Mouse (Mus musculus): Measurements from ENCODE around the gene Armc8. TPM values are rescaled to one million over a fixed set of nuclear protein-coding genes. Genes with fewer than 3 reads are reported as not detected.

Gene Armc8
- polyA plus RNA-seq, 1 experiment, result 13.5 TPM

DNA sequence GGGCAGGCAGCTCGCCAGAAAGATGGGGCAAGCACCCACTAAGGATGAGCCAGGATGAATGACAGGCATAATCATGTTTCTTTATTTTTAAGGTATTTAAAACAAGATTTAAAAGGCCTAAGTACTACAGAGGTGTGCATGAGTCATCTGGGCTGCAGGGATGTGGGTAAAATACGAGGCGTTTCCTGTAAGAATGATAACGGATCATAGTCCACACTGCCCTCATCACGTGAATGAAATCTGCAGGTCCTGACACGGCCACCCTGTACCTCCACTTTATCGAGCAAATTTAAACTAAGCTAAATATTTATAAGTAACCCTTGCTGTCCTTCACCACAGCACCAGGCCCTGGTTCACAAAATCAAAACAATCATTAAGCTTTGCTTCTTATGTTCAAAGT is 62.8 kb downstream of the Armc8 start:
- no peak for DNase-seq (ENCODE audit: low read depth)

- no peak for DNase-seq (ENCODE audit: low read depth)
Measured at GRCm38 (mm10) chr9:99499336-99499735, 69.4 kb downstream of the Armc8 start.

DNA sequence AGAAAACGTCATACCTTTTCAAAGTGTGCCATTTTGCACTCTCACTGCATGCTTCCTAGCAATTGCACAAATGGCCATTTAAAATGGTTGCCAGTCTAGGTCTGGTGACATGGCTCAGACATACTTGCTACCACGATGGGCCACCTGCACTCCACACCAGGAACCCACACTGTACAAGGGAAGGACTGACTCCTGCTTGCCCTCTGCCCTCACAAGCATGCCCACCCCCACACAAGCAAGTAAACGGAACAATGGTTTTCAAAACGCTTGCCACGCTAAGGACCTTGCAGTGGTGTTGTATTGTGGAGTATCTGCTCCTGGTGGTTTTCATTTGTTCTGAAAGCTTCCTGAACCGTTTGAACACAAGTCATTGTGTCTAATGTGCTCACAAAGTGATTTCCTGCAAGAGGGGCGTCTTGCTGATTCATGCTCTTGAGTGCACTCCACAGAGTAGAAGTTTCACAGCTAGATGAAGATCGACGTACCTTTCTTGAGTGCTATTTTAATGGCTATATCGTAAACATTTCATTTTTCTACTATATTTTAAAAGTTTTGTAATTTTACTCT is 76.0 kb downstream of the Armc8 start:
- DNase-seq (ENCODE audit: low read depth), result no peak

DNA sequence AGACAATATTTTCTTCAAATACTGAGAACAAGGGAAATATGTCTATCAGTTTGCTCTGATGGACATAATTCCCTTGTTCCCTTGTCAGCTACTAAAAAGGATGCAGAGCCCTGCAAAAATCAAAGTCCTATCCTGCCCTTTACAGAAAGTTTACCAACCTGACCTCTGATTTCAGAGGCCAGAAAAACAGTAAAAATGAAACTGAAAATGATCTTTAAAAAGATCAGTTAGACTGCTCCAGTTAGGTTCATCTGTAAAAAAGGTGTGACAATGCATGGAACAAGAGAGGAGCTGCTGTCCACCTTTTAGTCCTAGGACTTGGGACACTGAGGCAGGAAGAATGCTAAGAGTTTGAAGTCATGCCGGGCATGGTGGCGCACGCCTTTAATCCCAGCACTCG is 77.6 kb downstream of the Armc8 start:
- no peak for DNase-seq (ENCODE audit: low read depth)

- DNase-seq (ENCODE audit: low read depth), result no peak
Measured at GRCm38 (mm10) chr9:99487841-99488240, 80.9 kb downstream of the Armc8 start.

DNA sequence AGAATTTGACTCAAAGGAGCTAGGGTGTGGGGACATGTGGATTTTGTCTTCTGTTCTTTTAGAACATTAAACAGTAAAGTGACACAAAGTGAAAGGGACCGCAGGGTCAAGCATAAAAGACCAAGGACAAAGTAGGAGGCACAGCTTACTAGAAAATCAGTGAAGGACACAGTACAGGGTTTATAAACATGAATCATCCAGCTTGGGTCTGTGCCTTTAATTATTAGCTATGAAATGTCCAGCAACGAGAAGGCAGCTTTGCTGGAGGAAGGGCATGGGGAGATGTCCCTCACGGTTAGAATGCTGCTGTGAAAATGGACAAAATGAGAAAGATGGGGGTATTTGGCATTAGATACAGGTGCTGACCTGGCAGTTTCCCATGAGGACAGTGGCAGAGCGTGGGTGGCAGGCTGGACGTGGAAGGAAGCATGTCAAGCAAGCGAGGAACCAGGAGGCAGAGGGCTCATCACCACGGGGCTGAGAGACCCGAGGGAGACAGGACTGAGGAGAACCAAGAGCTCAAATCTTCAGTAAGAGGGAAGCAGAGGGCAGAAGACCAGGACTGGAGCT is 81.5 kb downstream of the Armc8 start:
- DNase-seq (ENCODE audit: low read depth), result no peak

DNA sequence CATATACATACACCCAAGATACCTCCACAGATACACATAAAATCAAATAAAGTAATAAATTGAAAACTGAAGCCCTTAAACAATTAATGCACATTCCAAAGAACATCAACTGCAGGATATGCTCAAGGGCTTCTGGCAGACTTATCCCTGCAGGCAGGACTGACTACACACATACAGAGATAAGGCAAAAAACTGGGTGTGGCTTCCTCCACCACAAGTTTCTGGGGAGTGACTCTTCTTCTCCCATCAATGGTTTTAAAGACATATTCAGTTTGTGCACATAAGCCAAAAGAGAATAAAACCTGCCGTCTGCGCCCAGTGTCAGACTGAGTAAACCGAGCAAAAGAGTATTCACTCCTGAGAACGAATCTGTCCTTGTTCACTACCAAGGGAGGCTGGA is 83.6 kb downstream of the Armc8 start:
- no peak for DNase-seq (ENCODE audit: low read depth)

- DNase-seq (ENCODE audit: low read depth), result no peak
Measured at GRCm38 (mm10) chr9:99484632-99485031, 84.1 kb downstream of the Armc8 start.

DNA sequence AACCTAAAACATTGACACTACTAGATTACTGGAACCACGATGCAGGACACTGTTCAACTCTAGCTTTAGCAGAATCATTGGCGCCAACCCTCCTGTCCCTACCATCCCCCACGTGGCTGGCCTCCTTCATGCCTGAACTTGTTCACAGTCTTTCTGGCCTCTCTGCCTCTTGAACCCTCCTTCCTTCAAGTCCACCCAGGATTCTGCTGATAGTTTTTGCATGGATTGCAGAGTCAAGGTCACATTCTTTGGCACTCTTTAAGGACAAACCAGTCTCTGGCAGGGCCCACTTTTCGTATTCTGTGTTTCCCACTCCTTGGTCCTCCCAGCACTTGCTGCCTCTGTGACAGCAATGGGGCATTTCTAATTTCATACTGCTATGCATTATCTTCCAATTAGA is 85.5 kb downstream of the Armc8 start:
- no peak for DNase-seq (ENCODE audit: low read depth)

GRCm38 (mm10) chr9:99480764-99481163 is 87.9 kb downstream of the Armc8 start:
- no peak for DNase-seq (ENCODE audit: low read depth)

DNA sequence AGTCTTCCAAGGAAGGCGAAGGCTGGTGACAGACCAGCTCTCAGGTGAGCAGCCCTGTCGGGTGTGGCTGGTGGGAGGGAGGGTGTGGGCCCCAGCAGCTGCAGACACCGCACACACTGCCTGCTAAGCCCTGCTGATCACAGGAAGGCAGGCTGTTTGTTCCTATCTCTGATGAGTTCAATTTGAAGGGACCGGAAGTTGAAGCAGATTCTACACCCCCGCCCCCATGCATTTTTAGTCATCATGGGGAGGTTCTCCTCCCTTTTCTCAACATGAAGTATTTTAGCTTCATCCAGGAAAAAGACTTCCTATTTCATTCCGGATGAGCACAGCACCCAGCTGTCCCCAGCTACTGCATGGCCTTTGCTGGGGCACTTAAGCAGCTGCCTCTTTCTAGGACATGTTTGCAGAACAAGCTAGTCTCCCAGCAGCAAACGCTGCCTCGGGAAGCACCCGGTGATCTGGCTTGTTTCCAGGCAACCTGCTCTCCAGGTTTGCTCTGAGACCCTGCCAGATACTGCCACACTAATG is 89.5 kb downstream of the Armc8 start:
- no peak for DNase-seq (ENCODE audit: low read depth)

GRCm38 (mm10) chr9:99471334-99471733 is 97.4 kb downstream of the Armc8 start:
- no peak for DNase-seq (ENCODE audit: low read depth)

DNA sequence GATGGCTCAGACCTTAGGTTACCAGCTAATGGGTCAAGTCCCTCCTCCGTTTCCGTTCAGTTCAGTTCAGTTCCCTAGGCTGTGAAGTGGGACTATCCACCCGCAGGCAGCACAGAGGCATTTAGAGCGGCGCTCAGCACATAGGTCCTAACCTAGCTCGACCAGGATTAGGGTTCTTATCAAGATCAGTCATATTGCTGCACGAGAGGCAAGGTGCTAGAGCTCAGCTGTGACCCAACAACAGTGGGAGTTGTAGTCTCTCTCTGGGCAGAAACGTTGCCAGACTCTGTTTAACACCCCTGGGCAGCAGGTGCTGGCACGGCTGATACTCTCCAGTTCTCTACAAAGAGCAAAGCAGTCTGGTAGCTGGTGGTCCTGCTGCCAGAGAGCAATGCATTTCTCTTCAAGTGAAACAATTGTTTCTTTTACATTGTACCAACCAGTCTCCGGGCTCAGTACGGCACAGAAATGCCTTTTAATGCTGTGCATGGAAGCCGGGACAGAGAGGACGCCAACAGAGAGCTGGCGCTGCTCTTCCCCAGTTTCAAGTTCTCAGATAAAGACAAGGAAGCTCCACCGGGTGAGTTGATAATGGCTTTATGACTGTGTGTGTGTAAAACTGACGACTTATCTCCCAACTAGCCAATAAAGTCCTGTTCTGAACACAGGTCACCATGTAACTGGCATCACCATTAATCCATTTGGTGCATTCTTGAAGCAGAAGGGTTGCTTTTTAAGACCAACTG is 98.2 kb downstream of the Armc8 start:
- DNase-seq (ENCODE audit: low read depth), result no peak

DNA sequence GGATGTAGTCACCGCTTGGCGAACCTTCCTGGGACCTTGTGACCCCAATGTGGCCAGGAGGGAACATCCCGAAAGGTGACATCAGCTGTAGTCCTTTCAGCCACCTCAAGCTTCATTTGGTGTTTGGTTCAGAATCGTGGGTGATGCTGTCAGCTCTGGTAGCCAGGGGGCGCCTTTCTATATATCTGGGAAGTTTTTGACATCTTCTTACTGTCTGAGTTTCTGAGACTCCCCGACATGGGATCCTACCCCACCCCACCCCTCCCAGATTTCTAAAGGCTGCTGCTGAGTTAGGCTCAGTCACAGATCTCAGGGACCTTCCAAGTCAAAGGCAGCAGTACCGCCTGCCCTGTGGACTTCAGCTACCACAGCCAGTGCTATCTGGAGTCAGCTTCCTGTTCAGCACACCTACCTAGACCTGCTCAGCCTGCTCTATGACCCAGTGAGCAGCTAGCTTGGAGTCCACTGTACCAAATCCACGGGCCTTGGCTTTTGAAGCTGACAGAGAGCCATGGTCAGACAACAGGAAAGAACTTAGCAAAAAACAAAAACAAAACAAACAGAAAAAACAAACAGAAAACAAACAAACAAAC is 98.9 kb downstream of the Armc8 start:
- no peak for DNase-seq (ENCODE audit: low read depth)

DNA sequence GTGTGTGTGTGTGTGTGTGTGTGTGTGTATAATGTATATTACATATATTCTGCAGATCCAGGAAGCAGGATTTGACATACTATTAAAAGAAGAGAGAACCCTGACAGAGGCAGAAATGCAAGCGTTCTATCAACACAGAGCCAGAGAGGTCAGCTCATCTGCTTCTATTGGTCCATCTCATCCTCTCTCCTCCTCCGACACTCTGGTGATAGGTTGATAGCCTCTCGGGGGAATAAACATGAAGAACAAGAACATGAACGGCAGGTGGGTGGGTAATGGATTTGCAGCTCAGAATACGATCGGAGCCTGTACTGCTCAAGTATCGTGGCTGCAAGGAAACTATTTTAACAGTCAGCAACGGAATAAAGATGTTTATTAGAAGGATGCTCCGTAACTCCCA is 100.1 kb downstream of the Armc8 start:
- no peak for DNase-seq (ENCODE audit: low read depth)

- DNase-seq (ENCODE audit: low read depth), result no peak
Measured at GRCm38 (mm10) chr9:99464876-99465275, 103.8 kb downstream of the Armc8 start.

DNA sequence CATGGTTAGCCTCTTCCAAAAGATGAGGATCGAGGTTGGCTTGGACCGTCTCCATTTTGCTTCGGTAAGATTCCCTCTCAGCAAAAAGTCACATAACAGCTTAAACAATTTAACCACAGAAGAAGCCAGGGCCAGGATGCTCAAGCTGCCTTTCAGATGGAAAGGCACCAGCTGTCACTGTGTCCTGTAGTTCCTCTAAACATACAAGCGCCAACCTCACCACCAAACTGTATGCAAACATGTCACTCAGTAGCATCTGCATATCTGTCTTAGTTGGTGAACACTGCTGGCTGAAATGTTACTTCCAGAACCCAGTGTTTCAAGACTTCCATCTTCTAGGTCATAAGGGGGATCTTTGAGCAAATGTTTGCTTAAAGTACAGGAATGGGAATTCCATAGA is 109.0 kb downstream of the Armc8 start:
- no peak for DNase-seq (ENCODE audit: low read depth)

- no peak for DNase-seq (ENCODE audit: low read depth)
Measured at GRCm38 (mm10) chr9:99458529-99459208, 110.0 kb downstream of the Armc8 start.

- no peak for DNase-seq (ENCODE audit: low read depth)
Measured at GRCm38 (mm10) chr9:99454211-99454610, 114.5 kb downstream of the Armc8 start.

DNA sequence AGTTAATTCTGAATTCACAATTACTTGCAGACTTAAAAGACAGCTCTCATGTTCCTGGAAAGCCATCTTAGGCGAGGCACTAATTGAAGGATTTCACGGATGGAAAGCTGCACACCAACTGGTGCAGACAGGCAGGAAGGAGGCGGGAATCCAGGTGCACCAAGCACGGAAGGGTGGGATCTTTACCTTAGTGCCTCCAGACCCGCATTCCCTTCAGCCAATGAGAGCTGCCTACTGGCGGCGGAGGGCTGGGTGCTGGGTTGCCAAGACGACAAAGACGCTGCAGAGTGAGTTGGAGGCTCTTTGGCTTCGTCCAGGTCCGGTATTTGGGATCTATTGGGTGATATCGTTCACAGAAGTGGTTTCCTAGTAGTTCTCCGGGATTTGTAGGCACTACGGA is 117.5 kb downstream of the Armc8 start, which contains the start of gene Nme9:
Nme9 (plus strand) TSS at position 315 of the 400 bp plus-strand sequence.
- no peak for DNase-seq (ENCODE audit: low read depth)

- no peak for DNase-seq (ENCODE audit: low read depth)
Measured at GRCm38 (mm10) chr9:99449886-99450647, 118.6 kb downstream of the Armc8 start.

Data from gonadal fat pad, adult 2 months (tissue).